Mouse (Mus musculus): ENCODE data around the gene Srsf6.
"Not testable (repeated sequence)": the region's sequence is repeated elsewhere in the genome, so short reads cannot be mapped to it uniquely, and the experiment has no call there.

Gene Srsf6

DNA sequence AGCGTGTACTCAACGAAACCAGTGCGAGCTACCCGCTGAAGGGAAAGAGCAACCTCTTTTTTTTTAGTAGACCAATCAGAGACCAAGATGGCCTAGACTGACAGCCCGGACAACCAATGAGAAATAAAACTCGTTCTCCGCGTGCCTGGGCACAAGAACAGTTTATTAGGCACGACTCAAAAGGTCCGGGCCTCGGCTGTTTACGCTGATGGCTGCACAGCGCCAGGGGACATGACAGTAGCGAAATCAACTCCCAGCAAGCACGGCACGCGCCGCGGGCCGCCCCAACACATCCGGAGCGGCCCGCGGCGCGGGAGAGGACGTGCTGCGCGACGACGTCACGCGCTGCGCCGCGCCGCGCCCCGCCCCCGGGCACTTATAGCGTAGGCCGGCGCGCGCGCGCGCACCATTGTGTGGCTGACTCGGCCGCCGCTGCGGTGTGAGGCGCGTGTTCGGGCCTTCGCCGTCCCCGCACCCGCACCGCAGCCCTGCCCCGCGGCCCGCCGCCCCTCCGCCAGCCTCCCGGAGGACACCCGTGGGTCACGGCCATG is at the start of gene Srsf6:
Gene Srsf6, plus strand, starts transcription at position 406 of the 551 bp plus-strand sequence.
- DNase-seq, result peak; percentile 67 to 81

DNA sequence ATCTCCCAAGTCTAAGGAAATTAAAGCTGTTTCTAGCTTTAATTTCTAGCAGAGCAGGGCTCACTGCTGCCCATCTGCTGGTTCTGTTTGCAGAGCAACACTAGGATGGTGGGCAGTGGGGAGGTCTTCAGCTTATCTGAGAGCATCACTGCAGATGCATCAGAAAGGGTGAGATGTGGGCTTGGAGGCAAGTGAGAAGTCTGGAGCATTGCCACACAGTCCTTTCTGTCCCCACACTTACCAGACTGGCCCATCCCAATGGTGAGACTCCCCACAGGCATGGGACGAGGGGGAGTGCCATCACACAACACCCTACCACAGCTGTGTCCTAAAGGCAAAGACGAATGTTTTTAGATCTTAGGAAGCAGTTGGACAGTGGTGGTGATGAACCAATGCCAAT is 47.2 kb upstream of the Srsf6 start:
- no peak for DNase-seq

DNA sequence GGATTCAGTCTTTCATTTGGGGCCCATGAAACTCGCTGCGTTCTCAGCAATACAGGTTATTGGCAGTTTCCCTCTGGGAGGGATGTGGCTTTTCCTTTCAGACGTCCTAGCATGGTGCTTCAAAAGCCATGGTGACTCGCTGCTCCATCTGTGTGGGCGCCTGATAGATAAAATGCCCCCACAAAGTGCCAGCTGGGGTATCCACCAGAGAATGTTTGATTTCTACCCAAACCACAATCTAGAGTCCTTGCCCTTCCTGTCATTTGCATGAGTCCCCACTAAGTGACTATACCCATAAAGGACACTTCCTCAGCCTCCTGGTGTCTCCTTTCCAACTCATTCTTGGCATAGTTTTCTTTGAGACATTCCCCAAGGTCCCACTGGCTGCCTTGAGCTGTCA is 44.2 kb upstream of the Srsf6 start:
- no peak for DNase-seq

DNA sequence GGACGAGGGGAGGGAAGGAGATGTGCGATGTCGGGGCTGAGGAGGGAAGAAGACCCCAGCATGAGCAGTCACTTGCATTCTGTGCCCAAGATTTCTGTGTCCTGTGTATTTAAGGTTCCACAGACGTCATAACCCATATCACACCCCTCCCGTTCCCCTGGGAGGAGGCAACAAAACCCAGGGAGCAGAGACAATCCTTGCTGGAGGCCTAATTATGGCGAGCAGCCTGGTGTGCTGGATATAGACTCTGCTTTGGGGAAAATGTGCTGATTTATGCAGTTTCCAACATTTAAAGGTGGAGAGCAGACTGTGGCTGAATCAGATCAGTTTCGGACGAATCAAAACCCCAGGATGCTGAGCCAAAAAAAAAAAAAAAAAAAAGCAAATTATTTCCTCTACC is 42.7 kb upstream of the Srsf6 start:
- DNase-seq, result no peak

- no peak for DNase-seq
Measured at GRCm38 (mm10) chr2:162889191-162889590, 42.1 kb upstream of the Srsf6 start.

GRCm38 (mm10) chr2:162889731-162890130 is 41.6 kb upstream of the Srsf6 start:
- DNase-seq, result no peak

GRCm38 (mm10) chr2:162892979-162893378 is 38.3 kb upstream of the Srsf6 start:
- DNase-seq, result not testable (repeated sequence)

GRCm38 (mm10) chr2:162899256-162899655 is 32.1 kb upstream of the Srsf6 start:
- DNase-seq, result not testable (repeated sequence)

DNA sequence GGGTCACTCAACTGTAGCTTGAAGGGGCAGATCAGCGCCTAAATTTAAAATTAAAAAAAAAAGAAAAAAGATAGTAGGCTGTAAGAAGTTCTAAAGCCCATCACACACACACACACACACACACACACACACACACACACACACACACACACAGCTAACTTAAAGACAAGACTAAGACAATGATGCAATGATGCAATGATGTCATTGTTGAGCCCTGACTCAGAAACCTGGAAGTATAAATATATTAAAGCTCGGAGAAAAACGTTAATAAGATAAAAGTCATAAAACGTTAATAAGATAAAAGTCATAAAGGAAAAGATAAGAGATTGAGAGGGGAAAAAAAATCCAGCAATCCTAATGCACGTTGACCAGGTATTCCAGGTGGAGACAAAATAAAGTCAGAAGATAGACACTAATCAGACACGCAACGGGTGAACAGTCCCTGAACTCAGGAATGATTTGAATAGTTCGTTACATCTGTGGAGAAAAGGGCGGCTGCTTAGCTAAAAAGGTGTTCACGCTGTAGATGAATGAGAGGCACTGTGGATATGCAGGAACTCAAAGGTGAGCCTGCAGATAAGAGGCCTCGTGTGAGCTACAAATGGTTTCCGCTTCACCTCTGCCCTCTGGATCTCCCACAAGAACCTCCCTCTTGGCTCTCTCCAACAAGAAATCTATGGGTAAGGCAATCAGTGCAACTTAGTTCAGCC is 31.3 kb upstream of the Srsf6 start:
- no peak for DNase-seq

DNA sequence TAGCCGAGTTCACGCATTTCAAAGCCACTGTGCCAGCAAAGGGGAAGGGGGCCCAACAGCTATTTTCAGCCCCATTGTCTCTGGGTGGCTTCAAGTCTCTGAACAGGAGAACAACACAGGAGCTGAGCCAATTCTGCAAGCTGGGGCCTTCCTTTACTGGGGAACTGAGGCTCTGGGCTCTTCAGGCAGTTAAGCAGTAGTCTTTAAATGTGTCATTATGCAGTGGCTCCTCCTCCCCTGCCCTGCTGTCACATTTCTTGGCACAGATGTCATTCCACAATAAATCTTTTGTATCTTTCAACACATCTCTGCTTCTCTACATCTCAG is 30.8 kb upstream of the Srsf6 start:
- no peak for DNase-seq

- no peak for DNase-seq
Measured at GRCm38 (mm10) chr2:162905902-162906301, 25.4 kb upstream of the Srsf6 start.

- no peak for DNase-seq
Measured at GRCm38 (mm10) chr2:162908052-162908491, 23.3 kb upstream of the Srsf6 start.

- no peak for DNase-seq
Measured at GRCm38 (mm10) chr2:162914040-162914439, 17.3 kb upstream of the Srsf6 start.

GRCm38 (mm10) chr2:162914519-162914918 is 16.8 kb upstream of the Srsf6 start:
- DNase-seq, result no peak

DNA sequence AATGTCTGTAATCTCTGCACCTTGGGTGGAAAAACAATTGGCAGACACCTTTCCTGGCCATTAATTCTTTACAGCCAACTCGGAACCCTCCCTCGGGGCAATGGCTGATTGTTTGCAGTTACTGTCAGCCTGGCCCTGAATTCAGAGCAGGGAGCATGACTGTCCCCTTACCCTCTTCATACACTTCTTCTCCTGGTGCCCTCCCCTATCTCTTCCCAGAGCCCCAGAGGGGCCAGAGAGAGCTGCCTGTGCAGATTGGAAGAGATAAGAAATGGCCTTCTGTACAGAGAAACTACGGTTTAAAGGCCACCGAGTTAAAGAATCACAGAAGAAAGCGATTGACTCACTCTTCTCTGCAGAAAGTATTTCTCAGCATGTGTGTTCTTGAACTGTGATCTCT is 11.4 kb upstream of the Srsf6 start:
- DNase-seq, result no peak

- no peak for DNase-seq
Measured at GRCm38 (mm10) chr2:162922183-162922582, 9.1 kb upstream of the Srsf6 start.

DNA sequence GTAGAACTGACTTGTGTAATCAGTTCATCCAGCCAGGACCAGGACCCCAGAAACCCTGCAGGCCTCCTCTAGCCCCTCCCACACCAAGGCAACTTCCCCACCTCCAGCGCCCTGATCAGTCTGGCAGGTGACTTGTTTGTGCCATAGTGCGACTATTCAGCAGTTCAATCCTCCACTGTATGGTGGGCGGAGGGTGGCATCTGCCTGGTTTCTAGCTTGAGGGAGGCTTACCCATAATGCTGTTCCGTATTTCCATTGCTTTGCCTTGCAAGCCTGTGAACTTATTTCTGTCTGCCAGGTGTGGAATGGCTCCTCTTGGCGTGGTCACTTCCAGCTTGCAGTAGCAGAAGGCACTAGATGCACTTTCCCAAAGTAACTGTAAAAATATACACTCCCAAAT is 8.5 kb upstream of the Srsf6 start:
- DNase-seq, result no peak

DNA sequence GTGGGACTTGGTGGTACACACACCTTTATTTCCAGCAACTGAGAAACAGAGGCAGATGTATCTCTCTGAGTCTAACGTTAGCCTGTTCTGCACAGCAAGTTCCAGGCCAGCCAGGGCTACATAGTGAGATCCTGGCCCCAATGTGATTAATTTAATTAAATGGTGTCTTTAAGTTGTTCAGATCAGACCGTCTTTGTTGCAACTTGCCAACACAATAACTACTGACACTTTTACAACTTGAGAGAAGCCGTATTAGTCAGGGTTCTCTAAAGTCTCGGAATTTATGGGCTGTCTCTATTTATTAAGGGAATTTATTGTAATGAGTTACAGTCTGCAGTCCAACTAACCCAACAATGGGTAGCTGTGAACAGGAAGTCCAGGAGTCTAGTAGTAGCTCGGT is 7.2 kb upstream of the Srsf6 start:
- no peak for DNase-seq

GRCm38 (mm10) chr2:162927918-162928585 is 3.3 kb upstream of the Srsf6 start:
- DNase-seq, result no peak

DNA sequence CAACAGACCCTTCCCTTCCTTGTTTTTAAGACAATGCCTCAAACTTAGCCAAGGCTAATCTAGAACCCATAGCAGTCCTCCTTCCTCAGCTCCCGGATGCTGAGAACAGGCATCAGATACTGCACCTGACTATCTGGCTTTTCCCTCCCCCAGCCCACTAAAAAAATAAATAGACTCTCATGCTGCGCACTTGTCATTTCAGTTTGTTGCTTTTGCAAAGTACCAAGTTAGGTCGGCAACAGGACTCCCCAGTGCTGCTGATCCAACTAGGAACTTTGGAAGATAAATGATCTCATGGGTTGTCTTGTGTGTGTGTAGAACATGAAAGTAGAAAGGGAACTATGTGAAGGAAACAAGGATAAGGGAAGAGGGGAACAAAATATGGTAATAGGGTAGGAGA is 1.6 kb upstream of the Srsf6 start:
- DNase-seq, result no peak

DNA sequence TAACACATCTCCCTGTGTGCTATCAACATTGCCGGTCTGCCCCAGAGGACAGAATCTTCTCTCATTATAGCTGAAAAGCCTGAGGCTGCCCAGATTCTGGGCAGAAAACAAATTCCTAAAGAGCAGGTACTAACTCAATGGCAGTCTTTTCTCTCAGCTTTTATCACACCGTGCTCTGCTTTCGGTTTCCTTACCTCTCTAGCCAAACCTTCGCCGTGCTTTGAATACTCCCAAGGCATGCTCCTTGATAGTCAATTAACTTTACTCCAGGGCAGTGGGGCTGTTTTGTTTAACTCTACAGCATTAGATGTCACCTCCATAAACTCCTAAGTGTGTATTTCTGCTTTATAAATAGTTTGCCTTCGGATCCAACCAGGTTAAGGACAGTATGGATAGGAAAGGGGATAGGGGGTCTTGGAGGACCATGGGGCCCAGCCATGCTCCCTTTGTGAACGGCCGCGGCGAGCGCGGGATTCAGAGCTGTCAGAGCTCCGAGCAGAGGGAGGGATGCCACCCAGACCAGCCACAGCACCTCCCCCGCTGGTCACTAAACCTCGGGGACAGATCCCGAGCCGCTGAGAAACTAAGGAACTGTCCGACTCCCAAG is 709 bp upstream of the Srsf6 start:
- DNase-seq, result no peak

GRCm38 (mm10) chr2:162931674-162932650 is 634 bp downstream of the Srsf6 start:
- DNase-seq, result peak; percentile 50 to 66

DNA sequence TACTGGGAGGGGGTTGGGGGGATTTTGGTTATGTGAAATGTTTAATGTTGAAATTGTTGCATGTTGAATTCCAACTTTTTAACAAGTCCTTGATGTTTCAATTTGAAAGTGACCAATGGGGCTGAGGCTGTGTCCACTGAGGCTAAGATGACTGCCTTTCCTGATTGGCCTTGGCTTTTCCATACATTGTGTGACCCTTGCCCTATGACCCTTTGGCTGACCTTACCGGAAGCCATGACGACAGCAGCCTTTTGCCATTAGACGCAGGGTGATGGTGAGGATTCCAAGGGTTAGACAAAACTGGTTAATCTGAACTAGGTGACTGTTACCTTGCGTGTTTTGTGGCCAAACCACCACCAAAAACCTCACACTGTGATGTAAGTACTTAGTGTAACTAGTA is 1.4 kb downstream of the Srsf6 start:
- DNase-seq, result no peak

Data from thymus, adult 18-20 months (tissue).